Mouse (Mus musculus) layer of hippocampus, adult 2 months (tissue): ENCODE measurements at regions not wholly inside any gene's neighbourhood (a gene's known extent, or its start where the extent isn't known, plus 50 kb on each side); places are given as distances from the start of the nearest gene placed in this dataset.
A peak's percentile ranks its signal among the peaks of the same experiment; 100 is the strongest.

ENCODE experiments used
- DNase-seq, 2 experiments: peaks; one replicate each; pipeline ENCODE4 v3.0.0; 2022; ENCODE audit warnings: low spot score in 2 of 2
- H3K27ac ChIP-seq: fragments of 200-600 bp; 2 replicates; pipeline ENCODE4 v1.8.1; 2022
- H3K4me3 ChIP-seq: fragments of 200-600 bp; 2 replicates; pipeline ENCODE4 v1.8.1; 2022; ENCODE audit warnings: mild to moderate bottlenecking
- CTCF ChIP-seq: fragments of 200-600 bp; conservative IDR thresholded peaks from 2 replicates; pipeline ENCODE4 v1.8.1; 2022; ENCODE audit warnings: antibody characterized with exemption, mild to moderate bottlenecking, moderate library complexity

DNA sequence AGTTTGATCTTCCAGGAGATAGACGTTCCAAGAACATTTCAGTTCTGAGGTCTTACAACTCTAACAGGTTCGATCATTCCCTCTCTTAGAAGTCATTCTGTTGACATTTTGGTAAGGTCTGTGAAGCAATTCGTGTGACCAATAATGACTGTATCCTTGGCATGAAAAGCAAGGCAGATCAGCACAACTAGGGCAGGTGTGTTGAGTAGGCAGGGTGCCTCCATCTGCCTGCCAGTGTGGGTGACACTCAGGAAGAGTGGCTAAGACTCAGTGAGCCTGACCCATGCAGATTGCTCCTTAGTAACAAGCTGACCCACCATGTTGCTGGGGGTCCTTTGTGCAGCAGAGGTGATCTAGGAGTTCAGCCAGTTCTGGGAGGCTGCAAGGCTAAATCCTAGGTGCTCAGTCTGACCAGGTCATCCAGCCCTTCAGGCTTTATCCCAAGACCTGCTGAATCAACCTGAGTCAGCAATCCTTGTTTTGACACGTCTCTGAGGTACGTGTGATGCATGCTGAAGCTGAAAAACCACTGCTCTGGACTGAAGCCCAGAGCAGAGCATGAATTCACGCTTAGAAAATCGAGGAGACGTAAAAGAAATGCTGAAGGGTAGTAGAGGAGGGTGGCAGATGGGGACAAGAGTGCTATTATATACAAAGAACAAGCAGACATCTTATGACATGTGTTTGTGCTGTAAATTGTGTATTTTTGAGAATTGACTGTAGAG is 234.6 kb downstream of the Gja1 start:
- Histone ChIP-seq H3K27ac (peak overlapping the region; percentile 4; the same call in 1 of the 2 replicates), H3K4me3 (no peak overlapping the region)
- peak; percentile 10 to 13 for DNase-seq
- no peak for TF ChIP-seq CTCF

DNA sequence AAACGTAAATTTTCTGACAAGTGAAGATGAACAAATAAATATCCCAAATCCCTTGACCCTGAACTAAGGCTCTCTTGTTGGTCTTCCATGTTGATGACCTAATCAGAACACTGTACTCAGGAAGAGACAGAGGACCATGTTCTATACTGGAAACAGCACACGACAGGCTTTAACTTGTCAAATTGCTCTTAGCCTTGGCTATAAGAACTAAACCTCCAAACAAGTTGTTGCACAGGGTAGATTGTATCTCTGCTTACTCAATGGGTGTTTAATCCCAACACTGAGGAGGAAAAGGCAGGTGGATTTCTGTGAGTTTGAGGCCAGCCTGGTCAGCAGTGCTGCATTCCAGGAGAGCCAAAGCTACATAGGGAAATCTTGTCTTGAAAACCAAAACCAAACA is 265.5 kb downstream of the Gja1 start:
- no peak for TF ChIP-seq CTCF
- H3K4me3 ChIP-seq: no peak overlapping the region

DNA sequence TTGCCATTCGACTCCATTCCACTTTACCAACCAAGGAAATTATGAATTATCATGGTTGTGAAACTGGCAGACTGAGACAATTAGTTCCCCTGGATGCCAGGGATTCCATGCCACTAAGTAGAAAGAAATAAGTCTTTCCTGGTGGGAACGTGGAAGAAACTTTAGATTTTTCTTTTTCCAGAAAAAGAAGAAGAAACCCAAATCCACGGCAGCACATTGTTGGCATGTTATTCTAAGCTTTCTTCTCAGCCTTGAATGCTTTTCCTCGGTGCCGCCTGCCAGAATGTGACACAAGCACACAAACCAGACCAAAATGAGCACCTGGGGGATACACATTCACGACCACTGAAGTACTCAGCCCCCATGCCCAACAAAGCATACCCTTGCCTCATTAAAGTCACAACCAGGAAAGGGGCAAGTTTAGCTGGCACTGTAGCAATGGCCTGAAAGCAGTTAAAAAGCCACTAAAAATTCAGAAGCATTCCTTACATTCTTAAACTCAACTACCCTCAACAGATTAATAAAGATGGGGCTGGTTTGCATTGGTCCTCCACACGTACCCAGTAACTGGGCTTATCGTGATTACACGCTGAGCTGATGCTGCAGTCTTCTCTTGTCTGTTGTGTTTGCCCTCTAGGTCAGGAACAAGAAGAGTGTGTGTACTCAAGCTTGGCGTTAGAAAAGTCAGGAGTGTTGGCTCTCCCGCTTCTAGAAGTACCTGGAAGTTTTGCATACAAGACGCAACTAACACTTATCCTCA is 266.4 kb downstream of the Gja1 start:
- Histone ChIP-seq H3K4me3 (no peak overlapping the region), H3K27ac (no peak overlapping the region)
- DNase-seq: no peak
- TF ChIP-seq CTCF: no peak

More for the DNA sequence above, 265.5 kb downstream of the Gja1 start:
- no peak for DNase-seq
- no peak overlapping the region for H3K27ac ChIP-seq

DNA sequence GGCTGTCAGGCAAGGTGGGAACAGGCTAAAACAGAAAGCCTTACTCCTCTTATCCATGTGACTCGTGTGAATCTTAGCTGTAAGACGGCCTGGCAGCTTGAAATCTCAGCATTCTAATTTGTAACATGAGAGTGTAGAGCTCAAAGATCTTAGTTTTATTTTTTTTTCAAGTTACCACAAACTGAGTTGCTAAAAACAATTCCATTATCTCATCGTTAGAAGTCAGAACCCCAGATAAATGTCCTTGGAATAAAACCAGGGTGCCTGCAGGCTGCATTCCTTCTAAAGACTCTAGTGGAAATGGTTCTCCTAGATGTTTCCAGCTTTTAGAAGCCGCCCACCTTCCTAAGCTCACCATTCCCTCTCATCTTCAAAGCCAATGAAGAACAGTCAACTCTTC is 283.4 kb downstream of the Gja1 start:
- no peak for TF ChIP-seq CTCF
- DNase-seq: no peak
- Histone ChIP-seq H3K4me3 (no peak overlapping the region), H3K27ac (no peak overlapping the region)

GRCm38 (mm10) chr10:56673919-56674318 is 296.8 kb downstream of the Gja1 start:
- TF ChIP-seq CTCF: no peak
- DNase-seq: no peak
- Histone ChIP-seq H3K4me3 (no peak overlapping the region), H3K27ac (no peak overlapping the region)

- no peak overlapping the region for H3K4me3 ChIP-seq
- no peak for TF ChIP-seq CTCF
- DNase-seq: no peak
- no peak overlapping the region for H3K27ac ChIP-seq
These were observed 305.8 kb downstream of the Gja1 start for GRCm38 (mm10) chr10:56682901-56683300.

- H3K27ac ChIP-seq: no peak overlapping the region
- no peak for TF ChIP-seq CTCF
- no peak for DNase-seq
- no peak overlapping the region for H3K4me3 ChIP-seq
These were observed 308.6 kb downstream of the Gja1 start for GRCm38 (mm10) chr10:56685655-56686250.

- no peak for DNase-seq
- no peak for TF ChIP-seq CTCF
- no peak overlapping the region for H3K4me3 ChIP-seq
- H3K27ac ChIP-seq: no peak overlapping the region
These were observed 314.3 kb downstream of the Gja1 start for GRCm38 (mm10) chr10:56691467-56691866.

DNA sequence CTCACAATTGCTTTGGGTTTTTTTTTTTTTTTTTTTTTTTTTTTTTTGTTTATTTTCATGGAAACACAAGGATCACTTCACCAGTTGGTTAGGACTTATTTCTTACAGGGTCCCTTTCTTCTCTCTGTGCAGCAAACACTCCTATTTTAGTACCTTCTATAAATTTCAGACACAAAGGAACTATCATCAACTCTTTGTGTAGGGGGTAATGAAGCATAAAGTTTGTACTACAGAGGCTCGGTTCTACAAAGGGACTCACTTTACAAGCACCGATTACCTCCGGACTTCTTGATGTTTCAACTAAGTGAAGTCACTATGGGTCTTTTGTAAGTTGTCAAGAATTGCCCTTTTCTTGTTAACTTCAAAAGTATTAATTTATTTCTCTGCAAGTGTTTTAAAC is 318.0 kb downstream of the Gja1 start:
- no peak overlapping the region for H3K4me3 ChIP-seq
- no peak for DNase-seq
- H3K27ac ChIP-seq: no peak overlapping the region
- no peak for TF ChIP-seq CTCF

GRCm38 (mm10) chr10:56700126-56700525 is 323.0 kb downstream of the Gja1 start:
- TF ChIP-seq CTCF: no peak
- Histone ChIP-seq H3K4me3 (no peak overlapping the region), H3K27ac (no peak overlapping the region)
- DNase-seq: no peak

- Histone ChIP-seq H3K27ac (no peak overlapping the region), H3K4me3 (no peak overlapping the region)
- TF ChIP-seq CTCF: no peak
- no peak for DNase-seq
These were observed 331.3 kb downstream of the Gja1 start for GRCm38 (mm10) chr10:56708411-56708810.

DNA sequence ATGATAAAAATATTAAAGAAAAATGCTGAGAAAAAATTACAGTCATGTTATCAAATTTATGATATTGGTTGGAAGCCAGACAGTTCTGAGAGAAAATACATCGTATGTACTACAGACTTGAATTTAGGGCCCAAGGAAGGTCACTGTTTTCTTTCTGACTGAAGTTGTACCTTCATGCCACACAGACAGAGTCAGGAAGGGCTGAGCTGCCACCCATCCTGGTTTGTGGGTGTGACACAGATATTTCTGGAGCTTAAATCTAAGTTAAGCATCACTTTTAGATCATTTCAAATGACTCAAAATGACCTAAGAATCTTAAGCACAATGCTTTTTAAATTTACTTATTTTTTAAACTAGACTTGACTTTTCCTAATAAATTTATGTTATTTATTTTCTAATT is 331.8 kb downstream of the Gja1 start:
- no peak overlapping the region for H3K27ac ChIP-seq
- TF ChIP-seq CTCF: no peak
- DNase-seq: no peak
- no peak overlapping the region for H3K4me3 ChIP-seq

DNA sequence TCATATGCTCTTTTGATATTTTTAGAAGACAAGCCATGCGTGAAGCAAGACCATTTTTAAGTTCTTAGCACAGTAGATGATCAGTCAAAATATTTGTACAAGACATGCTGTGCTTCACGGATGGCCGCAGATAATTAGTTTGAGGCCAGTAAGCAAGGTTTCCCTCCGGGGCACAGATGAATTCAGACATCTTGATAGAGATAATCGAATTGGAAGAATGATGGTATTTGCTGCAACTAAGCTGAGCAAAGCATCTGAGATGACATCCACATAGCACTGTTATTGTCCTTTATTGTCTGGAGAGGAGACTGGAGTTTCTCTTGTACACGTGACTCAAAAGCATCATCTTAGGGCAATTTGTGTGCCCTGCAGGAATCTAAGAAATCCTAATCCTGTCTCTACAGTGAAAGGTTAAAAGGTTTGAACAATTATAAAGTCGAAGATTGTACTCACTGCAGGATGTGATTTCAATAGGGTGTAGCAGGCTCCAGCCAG is 335.5 kb downstream of the Gja1 start:
- Histone ChIP-seq H3K4me3 (no peak overlapping the region), H3K27ac (no peak overlapping the region)
- TF ChIP-seq CTCF: no peak
- no peak for DNase-seq

DNA sequence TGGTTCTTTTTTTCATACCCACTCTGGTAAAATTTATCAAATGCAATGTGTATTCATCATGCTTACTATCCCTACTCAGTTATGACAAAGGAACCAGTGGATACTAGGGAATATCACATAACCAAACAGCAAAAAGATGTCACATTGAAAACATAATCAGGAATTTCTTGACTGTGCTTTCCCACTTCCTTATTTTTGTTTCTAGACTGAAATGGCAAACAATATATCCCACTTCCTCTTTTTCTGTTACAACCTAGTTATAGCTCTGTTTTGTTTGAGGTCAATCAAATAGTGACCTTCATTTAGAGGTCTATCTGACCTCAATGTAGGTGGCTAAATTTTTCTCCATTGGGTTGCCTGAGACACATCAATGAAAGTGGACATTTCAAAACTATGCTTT is 359.9 kb downstream of the Gja1 start:
- H3K27ac ChIP-seq: no peak overlapping the region
- DNase-seq: no peak
- TF ChIP-seq CTCF: no peak
- H3K4me3 ChIP-seq: no peak overlapping the region
